Mouse (Mus musculus): ENCODE data around the gene Gm20388.

Gm20388 gene

DNA sequence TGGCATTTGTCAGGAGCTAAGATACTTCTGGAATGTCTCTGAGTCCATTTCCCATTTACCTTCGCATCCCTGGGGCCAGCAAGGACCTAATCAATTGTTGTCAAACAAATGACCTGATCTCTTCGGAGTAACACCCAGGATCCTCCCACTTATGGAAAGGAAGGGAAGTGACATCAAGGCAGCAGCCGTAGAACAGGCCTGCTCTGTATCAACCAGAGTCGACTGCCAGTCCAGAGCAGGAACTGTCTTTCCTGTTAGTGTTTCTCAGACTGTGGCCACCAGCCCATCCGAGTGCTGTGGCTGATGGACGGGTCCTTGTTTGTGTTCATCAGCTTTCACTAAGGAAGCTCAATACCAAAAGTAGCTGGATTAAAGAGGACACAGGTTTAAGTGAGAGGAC lies 213.6 kb downstream of the Gm20388 start:
- DNase-seq (ENCODE audit: low spot score), result peak; percentile 56

- peak; percentile 44 for DNase-seq (ENCODE audit: low spot score)
Observed at GRCm38 (mm10) chr8:120124836-120125389, 214.3 kb downstream of the Gm20388 start.

DNA sequence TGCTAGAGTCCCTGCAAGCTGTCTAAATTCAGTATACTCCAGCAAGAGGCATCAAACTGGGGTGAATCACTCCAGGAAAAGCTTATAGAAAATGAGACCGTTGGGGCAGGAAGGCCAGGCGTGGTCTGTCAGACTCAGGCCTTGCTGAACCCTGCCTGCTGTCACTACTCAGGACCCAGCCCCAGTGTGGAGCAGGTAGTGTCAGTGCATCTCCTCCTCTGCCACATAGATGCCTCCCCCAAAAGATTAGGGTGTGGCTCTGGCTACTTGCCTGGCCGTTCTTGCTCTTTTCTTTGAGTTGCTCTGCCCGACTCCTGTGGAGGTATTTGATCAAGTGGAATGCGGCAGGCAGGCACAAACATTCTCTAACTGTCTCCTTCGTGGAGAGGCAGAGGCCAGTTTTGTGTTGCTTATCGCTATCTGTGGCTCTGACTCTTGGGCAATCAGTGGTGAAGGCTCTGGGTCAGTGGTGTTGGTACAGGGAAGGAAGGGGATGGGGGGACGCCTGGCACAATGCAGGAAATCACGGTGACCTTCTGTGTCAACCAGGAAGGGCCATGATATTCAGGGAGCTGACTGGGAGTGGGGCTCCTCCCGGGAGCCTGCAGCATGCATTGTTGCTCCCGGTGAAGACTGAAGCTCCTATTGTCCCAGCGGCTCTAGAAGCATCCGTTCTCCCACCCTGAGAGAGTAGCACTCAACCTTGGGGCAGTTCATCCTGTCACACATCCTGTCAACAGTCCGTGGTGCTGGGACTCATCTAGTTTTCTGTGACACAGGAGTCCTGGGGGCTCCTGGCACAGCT lies 215.9 kb downstream of the Gm20388 start:
- DNase-seq (ENCODE audit: low spot score), result no peak

- no peak for DNase-seq (ENCODE audit: low spot score)
Observed at GRCm38 (mm10) chr8:120129547-120129946, 218.9 kb downstream of the Gm20388 start.

GRCm38 (mm10) chr8:120131158-120131557 lies 220.5 kb downstream of the Gm20388 start:
- DNase-seq (ENCODE audit: low spot score), result no peak

- DNase-seq (ENCODE audit: low spot score), result no peak
Observed at GRCm38 (mm10) chr8:120133169-120133568, 222.5 kb downstream of the Gm20388 start.

GRCm38 (mm10) chr8:120135687-120136086 lies 225.0 kb downstream of the Gm20388 start:
- no peak for DNase-seq (ENCODE audit: low spot score)

DNA sequence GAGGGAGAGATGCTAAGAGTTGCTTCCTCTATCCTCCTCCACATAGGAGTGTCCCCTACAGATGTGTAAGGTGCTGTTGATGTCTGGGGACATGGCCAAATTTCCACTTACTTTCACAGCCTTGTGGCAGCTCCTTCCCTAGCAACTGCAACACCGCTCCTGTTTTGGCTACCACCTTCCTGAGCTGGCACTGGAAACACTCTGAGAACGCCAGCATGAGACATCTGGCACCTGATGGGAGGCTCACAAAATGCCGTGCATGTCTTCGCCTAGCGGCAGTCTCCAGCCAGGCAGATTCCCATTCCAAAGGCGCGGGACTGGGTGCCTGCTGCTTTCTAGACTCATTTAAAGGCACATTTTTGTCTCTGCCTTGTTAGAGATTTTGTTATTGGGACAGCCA lies 226.0 kb downstream of the Gm20388 start:
- peak; percentile 54 for DNase-seq (ENCODE audit: low spot score)

DNA sequence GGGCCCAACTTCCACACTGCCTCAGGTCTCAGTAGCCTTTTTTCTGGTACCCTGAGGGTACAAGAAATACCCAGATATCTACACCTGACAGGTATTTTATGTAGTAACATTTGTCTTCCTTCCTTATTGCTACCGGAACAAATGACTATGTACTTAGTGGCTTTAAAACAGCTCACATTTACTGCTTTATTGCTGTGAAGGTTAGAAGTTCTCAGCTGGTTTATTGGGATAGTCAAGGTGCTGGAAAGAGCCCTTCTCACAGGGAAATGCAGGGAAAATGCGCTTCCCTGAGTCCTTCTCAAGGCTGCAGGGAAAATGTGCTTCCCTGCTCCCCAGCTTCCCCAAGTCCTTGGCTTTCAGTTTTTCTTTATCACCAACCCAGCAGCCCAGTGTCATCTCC lies 228.3 kb downstream of the Gm20388 start:
- DNase-seq (ENCODE audit: low spot score), result no peak

GRCm38 (mm10) chr8:120140769-120141168 lies 230.1 kb downstream of the Gm20388 start:
- no peak for DNase-seq (ENCODE audit: low spot score)

DNA sequence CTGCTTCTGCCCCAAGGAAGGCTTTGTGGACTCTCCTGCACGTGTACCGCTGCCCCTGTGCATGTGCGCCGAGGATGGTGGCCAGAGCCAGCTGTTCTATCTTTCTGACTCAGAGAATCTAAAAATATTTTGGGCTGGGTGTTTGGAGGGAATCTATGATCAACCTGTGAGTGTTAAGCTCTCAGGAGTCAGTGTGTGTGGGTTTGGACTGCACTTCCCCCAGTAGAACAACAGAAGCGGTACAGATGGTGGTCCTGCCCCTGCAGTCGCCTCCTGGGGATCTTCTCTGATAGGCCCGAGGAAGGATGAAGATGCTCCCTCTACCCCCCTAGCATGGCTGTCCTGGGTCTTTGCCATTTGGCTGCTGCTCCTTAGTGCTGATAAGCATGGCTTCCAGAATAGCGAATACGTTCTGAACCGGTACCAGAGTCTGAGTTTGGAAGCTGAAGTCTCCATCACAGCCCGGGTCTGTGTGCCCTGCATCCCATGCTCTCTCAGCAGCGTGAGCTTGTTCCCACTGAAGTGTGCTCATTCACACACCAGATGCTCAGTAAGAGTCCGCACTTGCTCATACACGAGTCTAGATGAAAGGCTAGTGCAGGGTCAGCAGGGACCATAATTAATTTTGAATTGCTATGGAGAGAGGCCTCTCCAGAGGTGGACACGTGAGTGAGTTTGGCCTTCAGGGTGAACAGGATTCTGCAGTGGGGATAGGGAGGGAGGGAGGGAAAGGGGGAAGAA lies 233.4 kb downstream of the Gm20388 start:
- DNase-seq (ENCODE audit: low spot score), result peak; percentile 55

DNA sequence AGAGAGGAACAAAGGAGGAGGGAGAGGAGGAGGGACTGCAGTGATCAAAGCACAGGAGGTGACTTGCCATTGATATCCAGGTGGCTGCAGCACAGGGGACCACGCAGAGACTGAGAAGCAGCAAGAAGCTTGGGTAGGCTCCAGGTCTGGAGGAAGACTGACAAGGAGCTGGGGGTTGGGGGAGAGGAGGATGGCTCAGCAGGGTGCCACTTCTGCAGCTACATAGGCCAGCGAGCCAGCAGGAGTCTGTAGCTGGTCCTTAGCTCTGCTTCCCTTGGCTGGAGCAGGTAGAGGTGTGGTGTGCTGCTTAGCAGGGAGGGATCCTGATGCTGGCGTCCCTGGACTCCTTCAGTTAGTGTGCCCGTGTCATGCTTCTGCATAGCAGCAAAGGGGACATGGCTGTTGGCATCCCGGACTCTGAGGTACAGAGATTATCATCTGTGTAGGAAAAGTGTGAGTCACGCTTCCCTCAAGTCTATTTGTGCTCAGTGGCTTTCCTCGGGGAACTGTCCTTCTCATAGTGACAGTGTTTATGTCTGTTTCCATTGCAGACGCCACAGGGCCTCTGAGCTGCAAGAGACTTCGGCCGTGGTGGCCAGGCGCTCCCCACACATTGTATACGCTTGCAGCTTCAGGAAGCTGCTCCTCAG lies 234.1 kb downstream of the Gm20388 start:
- DNase-seq (ENCODE audit: low spot score), result peak; percentile 67

GRCm38 (mm10) chr8:120146051-120146450 lies 235.4 kb downstream of the Gm20388 start:
- DNase-seq (ENCODE audit: low spot score), result no peak

DNA sequence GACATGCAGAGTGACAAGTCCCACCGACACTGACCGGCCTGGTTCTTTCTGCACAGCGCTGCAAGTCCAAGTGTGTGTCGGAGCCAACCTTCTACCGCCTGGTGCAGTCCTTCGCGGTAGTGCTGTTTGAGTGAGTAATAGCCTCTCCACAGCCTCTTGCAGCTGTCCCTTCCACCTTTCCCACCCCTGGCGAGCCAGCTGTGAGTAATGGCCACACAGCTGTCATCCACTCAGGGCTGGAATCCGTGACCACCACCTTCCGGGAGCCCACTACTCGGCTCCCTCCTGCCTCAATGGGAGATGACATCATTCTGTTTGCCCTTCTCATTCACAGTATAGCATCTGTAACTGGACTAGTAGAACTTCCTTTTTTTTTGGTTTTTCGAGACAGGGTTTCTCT lies 239.4 kb downstream of the Gm20388 start:
- no peak for DNase-seq (ENCODE audit: low spot score)

DNA sequence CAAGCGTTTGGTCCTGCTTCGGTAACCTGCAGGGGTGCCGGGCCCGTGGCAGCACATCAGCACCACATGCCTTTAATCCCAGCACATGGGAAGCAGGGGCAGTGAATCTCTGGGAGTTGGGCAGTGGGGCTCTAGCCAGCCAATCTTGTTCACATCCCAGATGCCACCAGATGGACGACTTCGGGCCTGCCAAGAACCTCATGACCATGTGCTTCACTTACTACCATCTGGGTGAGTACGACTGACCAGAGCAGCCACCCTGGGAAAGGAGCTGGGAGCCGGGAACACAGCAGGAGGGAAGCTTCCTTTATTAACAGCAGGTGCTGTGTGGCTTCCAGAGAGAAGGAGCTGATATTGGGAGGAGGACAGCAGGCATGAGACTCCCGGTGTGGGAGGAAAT lies 240.5 kb downstream of the Gm20388 start:
- no peak for DNase-seq (ENCODE audit: low spot score)

DNA sequence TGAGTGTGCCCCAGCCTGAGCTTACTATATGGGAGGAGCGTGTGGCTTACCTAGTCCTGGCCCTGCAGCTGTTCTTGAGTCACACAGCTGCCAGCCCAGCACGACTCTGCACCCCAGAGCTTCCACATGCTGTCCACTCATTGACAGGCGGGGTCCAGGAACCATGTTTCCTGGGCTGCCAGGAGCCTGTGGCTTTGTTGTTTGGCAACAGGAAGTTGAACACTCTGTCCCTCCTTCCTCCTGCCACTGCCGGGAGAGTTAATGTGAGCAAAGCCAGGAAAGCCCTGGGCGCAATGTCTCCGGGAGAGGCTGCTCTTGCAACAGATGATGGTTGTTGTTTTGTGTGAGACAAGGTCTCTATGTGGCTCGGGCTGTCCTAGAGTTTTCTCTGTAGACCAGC lies 242.0 kb downstream of the Gm20388 start:
- DNase-seq (ENCODE audit: low spot score), result no peak

DNA sequence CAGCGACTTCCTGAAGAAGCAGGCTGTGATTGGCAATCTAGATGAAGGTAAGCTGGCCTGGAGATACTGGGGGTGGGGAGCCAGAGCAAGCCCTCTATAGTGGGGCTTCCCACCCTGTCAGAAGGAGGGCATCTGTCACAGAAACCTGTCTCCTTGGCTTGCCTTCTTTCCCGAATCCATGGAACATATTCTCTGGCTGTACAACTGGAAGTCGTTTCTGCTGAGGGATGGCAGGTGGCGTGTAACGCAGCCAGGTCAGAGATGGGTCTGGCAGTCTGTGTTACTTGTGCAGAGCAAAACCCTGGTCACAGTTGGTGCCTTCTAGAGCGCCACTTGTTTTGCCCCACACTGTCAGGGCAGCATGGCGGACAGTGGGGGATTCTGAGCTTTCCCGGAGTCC lies 249.7 kb downstream of the Gm20388 start:
- no peak for DNase-seq (ENCODE audit: low spot score)

GRCm38 (mm10) chr8:120161658-120162403 lies 251.2 kb downstream of the Gm20388 start:
- no peak for DNase-seq (ENCODE audit: low spot score)

DNA sequence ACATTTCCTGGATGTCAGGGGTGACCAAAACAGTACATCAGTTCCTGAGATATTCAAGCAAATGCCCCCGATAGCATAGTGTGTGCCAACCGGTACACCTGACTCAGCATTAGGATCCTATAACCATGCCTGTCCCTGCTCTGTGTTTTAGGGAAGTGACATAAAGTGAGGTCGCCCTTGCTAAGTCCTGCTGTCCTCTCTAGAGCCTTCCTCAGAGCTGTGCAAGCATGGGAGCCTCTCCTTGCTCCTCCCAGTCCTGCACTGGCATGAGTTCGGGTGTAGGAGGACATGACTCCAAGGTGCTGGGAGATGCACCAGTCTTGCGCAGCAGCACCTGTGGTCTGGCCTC lies 251.7 kb downstream of the Gm20388 start:
- DNase-seq (ENCODE audit: low spot score), result no peak

GRCm38 (mm10) chr8:120163376-120163775 lies 252.7 kb downstream of the Gm20388 start:
- DNase-seq (ENCODE audit: low spot score), result no peak

GRCm38 (mm10) chr8:120164026-120164425 lies 253.4 kb downstream of the Gm20388 start:
- no peak for DNase-seq (ENCODE audit: low spot score)

DNA sequence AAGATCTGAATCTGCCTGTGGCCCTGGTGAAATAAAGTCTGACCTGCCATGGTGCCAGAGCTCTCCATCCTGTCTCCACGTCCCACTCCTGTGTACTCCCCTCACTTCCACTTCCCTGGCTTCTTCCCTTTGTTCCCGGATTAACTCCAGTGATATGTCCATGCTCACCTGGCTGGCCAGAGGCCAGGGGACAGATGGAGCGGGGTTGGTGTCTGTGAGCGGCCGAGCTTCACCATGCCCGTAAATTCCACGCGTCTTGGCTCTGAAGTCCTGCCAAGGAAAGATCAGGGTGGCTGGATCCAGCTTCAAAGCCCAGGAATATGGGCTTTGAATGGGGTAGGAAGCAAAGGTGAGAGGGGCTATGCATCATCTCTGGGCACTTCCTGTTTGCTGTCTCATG lies 256.5 kb downstream of the Gm20388 start:
- DNase-seq (ENCODE audit: low spot score), result no peak

Data from MN1 (cell line).